8 mouse cellular contexts compared by ENCODE assay signal in genomic region chr13:43480595-43480956, GRCm38 (mm10). TPM values are rescaled to one million over a fixed set of nuclear protein-coding genes. Genes with fewer than 3 reads are reported as not detected.
DNase-seq lines count a peak whose midpoint lies in the region; ATAC-seq and TF ChIP-seq lines count a peak whose summit lies in the region.

No protein-coding gene starts in this region.

- intact Hi-C loops in left cerebral cortex, postnatal 4 days (cut with DNase I), result no loop called here

- H3K9ac ChIP-seq in embryonic facial prominence, embryonic 11.5 days (replicated peaks; ENCODE audit: low read length), result peak overlapping the region; percentile 98
- H3K9ac ChIP-seq in hindbrain, postnatal 0 days (replicated peaks; ENCODE audit: low read length), result peak overlapping the region; percentile 96
- H3K9ac ChIP-seq in midbrain, postnatal 0 days (replicated peaks; ENCODE audit: low read length, poor library complexity, severe bottlenecking), result peak overlapping the region; percentile 97

- no CpG with 5 or more reads among the region's 67 CpGs for whole genome bisulfite sequencing in embryonic facial prominence, embryonic 11.5 days
- 0% methylated on average over 6 of the region's 67 CpGs for WGBS in hindbrain, postnatal 0 days
- under 1% methylated on average over 26 of the region's 67 CpGs for WGBS in midbrain, postnatal 0 days

- H3K36me3 ChIP-seq in embryonic facial prominence, embryonic 11.5 days (replicated peaks; ENCODE audit: control insufficient read depth, insufficient read depth, low read depth, low read length), result no peaks in the 10 kb centered on the region
- H3K36me3 ChIP-seq in hindbrain, postnatal 0 days (ENCODE audit: insufficient read depth, low read length), result no peaks in the 10 kb centered on the region
- H3K36me3 ChIP-seq in midbrain, postnatal 0 days (ENCODE audit: insufficient read depth, low read length), result no peaks in the 10 kb centered on the region

- no peaks in the 10 kb centered on the region for H3K27me3 ChIP-seq in embryonic facial prominence, embryonic 11.5 days (ENCODE audit: control insufficient read depth, insufficient read depth, low read length)
- no peaks in the 10 kb centered on the region for H3K27me3 ChIP-seq in hindbrain, postnatal 0 days (ENCODE audit: insufficient read depth, low read length)
- H3K27me3 ChIP-seq in midbrain, postnatal 0 days (ENCODE audit: insufficient read depth, low read length), result no peaks in the 10 kb centered on the region

- peak overlapping the region; percentile 90 for H3K4me3 ChIP-seq in layer of hippocampus, adult 2 months
- H3K4me3 ChIP-seq in embryonic facial prominence, embryonic 11.5 days (ENCODE audit: low read depth, low read length), result peak overlapping the region; percentile 96
- peak overlapping the region; percentile 94 for H3K4me3 ChIP-seq in hindbrain, postnatal 0 days (ENCODE audit: low read length)
- peak overlapping the region; percentile 94 for H3K4me3 ChIP-seq in midbrain, postnatal 0 days (ENCODE audit: low read depth, low read length)

- H3K4me2 ChIP-seq in embryonic facial prominence, embryonic 11.5 days (ENCODE audit: low read depth, low read length), result peak overlapping the region; percentile 68
- H3K4me2 ChIP-seq in hindbrain, postnatal 0 days (ENCODE audit: low read depth, low read length), result peak overlapping the region; percentile 84
- H3K4me2 ChIP-seq in midbrain, postnatal 0 days (ENCODE audit: low read depth, low read length, poor library complexity, severe bottlenecking), result peak overlapping the region; percentile 78

- no peaks in the 10 kb centered on the region for H3K9me3 ChIP-seq in embryonic facial prominence, embryonic 11.5 days (replicated peaks; ENCODE audit: control insufficient read depth, low read length)
- H3K9me3 ChIP-seq in hindbrain, postnatal 0 days (ENCODE audit: low read length), result no peaks in the 10 kb centered on the region
- H3K9me3 ChIP-seq in midbrain, postnatal 0 days (ENCODE audit: low read length), result no peaks in the 10 kb centered on the region

- no peak for DNase-seq in layer of hippocampus, adult 2 months (ENCODE audit: low spot score in 2 of 2)
- no peak for DNase-seq in layer of hippocampus, postnatal 25 days (ENCODE audit: extremely low spot score in 1 of 2, low spot score in 1 of 2)
- no peak for DNase-seq in embryonic facial prominence, embryonic 11.5 days (ENCODE audit: low spot score)
- no peak for DNase-seq in hindbrain, postnatal 0 days (ENCODE audit: low spot score)
- no peak for DNase-seq in midbrain, postnatal 0 days (ENCODE audit: low spot score)
- DNase-seq in B cell, adult 2 months, result no peak
- DNase-seq in left cerebral cortex, postnatal 4 days, result no peak
- DNase-seq in cerebellum, postnatal 10 days, result no peak

- no peak; the same call in 1 of the 2 replicates for TF ChIP-seq CTCF in layer of hippocampus, adult 2 months (conservative IDR thresholded peaks at IDR 0.05)
- no peak for TF ChIP-seq CTCF in hindbrain, postnatal 0 days (IDR thresholded peaks at IDR 0.05; ENCODE audit: low read depth)
- TF ChIP-seq CTCF in midbrain, postnatal 0 days (IDR thresholded peaks at IDR 0.05), result no peak

- no peak for ATAC-seq in embryonic facial prominence, embryonic 11.5 days (replicated peaks; ENCODE audit: insufficient number of reproducible peaks, low FRiP score, low TSS enrichment, low read depth)
- ATAC-seq in hindbrain, postnatal 0 days, result peak; percentile 44
- ATAC-seq in midbrain, postnatal 0 days (ENCODE audit: low FRiP score), result peak; percentile 18; the same call in 1 of the 2 replicates

- peak overlapping the region; percentile 94 for H3K27ac ChIP-seq in layer of hippocampus, adult 2 months
- peak overlapping the region; percentile 98 for H3K27ac ChIP-seq in embryonic facial prominence, embryonic 11.5 days (replicated peaks; ENCODE audit: low read depth, low read length)
- H3K27ac ChIP-seq in hindbrain, postnatal 0 days, result peak overlapping the region; percentile 99
- H3K27ac ChIP-seq in midbrain, postnatal 0 days (ENCODE audit: low read depth, low read length), result peak overlapping the region; percentile 95

- peaks cover 4% of the 10 kb centered on the region; the same call in 1 of the 2 replicates for H3K4me1 ChIP-seq in embryonic facial prominence, embryonic 11.5 days (ENCODE audit: control insufficient read depth, insufficient read depth, low read length)
- H3K4me1 ChIP-seq in hindbrain, postnatal 0 days (ENCODE audit: insufficient read depth, low read length), result peaks cover 8% of the 10 kb centered on the region; the same call in 1 of the 2 replicates
- H3K4me1 ChIP-seq in midbrain, postnatal 0 days (ENCODE audit: insufficient read depth, low read length), result peaks cover 3% of the 10 kb centered on the region; the same call in 1 of the 2 replicates

RNA-seq across cellular contexts. Expression of gene Ranbp9, which starts 0.5 kb away (rescaled TPM):
- total RNA-seq in layer of hippocampus, adult 2 months (2021), result 10 to 100 TPM; 82.5 to 85.2 TPM
- 10 to 100 TPM; 81.4 to 82.4 TPM for total RNA-seq in layer of hippocampus, postnatal 25 days (2021)
- 11.1 and 14.9 TPM in 2 replicates for polyA plus RNA-seq in embryonic facial prominence, embryonic 11.5 days (2014; fragmentation: Nextera tagmentation; extraction: Ambion mirVana)
- total RNA-seq in hindbrain, postnatal 0 days (2014; rRNA removed), result 52.7 and 67.1 TPM in 2 replicates
- polyA plus RNA-seq in hindbrain, postnatal 0 days (2015; fragmentation: Nextera tagmentation; extraction: Ambion mirVana), result 9.6 and 11.0 TPM in 2 replicates
- total RNA-seq in midbrain, postnatal 0 days (2014; rRNA removed), result 43.7 and 51.5 TPM in 2 replicates
- 9.7 and 11.7 TPM in 2 replicates for polyA plus RNA-seq in midbrain, postnatal 0 days (2015; fragmentation: Nextera tagmentation; extraction: Ambion mirVana)
- 10 to 100 TPM; 64.7 to 66.3 TPM for total RNA-seq in left cerebral cortex, postnatal 4 days (2021)
